Mouse (Mus musculus): ENCODE data around the gene Cdc27. TPM values are rescaled to one million over a fixed set of nuclear protein-coding genes. Genes with fewer than 3 reads are reported as not detected.

The Cdc27 gene
- total and polyA plus RNA-seq, 3 experiments, result 34.0 to 86.8 (median 71.9) TPM

DNA sequence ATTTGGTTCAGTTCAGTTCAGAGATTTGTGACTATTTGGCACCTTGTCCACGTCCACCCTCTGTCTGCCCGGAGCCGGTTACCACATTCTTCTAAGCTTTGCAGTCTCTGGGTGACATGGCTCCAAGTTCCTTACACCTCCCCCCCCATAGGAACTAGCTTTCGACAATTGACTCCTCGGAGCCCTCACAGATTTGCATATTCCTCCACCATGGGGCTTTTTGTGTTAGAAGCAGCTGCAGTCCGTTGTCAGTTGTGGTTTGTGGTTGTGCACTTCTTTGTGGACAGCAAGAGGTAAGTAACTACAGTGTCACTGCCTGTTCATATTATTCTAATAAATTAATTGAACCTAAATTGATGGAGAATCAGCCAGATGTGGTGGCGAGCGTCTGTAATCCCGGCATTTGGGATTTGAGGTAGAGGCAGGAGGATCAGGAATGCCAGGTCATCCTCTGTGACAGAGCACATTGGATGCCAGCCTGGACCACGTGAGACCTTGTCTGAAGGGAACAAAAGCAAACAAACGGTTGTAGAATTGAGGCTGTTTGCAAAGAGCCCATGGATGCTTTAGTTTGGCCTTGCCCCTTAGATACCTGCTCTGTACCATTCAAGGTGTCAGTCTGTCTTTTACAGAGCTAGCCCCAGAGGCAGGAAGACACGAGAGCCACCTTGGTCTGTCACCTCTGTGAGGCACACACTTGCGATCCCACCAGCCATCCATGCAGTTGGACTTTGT lies 32.4 kb upstream of the Cdc27 start (continued):
- TF ChIP-seq MXI1 (IDR thresholded peaks at IDR 0.05; ENCODE audit: low read depth, low read length), result peak; percentile 58
- TF ChIP-seq ELF1 (IDR thresholded peaks at IDR 0.05; ENCODE audit: low read depth, low read length), result peak; percentile 44; the same call in 1 of the 2 replicates
- TF ChIP-seq CHD1 (IDR thresholded peaks at IDR 0.05; ENCODE audit: low read depth, low read length), result no peak
- TF ChIP-seq SIN3A (IDR thresholded peaks at IDR 0.05; ENCODE audit: low read length), result peak; percentile 90; the same call in 1 of the 2 replicates
- peak; percentile 85 for TF ChIP-seq CHD2 (IDR thresholded peaks at IDR 0.05; ENCODE audit: low read length)
- TF ChIP-seq JUN (IDR thresholded peaks at IDR 0.05; ENCODE audit: insufficient read depth, low read depth, low read length), result no peak
- TF ChIP-seq ZNF384 (IDR thresholded peaks at IDR 0.05; ENCODE audit: low read depth, low read length), result 0 out of 2 replicates have a peak, but pooled peaks have one; percentile 9
- TF ChIP-seq CTCF (conservative IDR thresholded peaks at IDR 0.05 in 1 of 2, IDR thresholded peaks at IDR 0.05 in 1 of 2; ENCODE audit: low read depth in 2 of 2, low read length in 2 of 2), result no peak
- peak; percentile 79; the same call in 1 of the 2 replicates for TF ChIP-seq IRF4 (IDR thresholded peaks at IDR 0.05; ENCODE audit: low read depth, low read length)
- TF ChIP-seq MAZ (IDR thresholded peaks at IDR 0.05; ENCODE audit: low read depth, low read length), result peak; percentile 75
- TF ChIP-seq HCFC1 (IDR thresholded peaks at IDR 0.05; ENCODE audit: low read depth, low read length), result no peak
- TF ChIP-seq RCOR1 (conservative IDR thresholded peaks at IDR 0.05; ENCODE audit: low read depth, low read length), result no peak
- TF ChIP-seq MAFK (IDR thresholded peaks at IDR 0.05; ENCODE audit: insufficient replicate concordance, low read length), result no peak

DNA sequence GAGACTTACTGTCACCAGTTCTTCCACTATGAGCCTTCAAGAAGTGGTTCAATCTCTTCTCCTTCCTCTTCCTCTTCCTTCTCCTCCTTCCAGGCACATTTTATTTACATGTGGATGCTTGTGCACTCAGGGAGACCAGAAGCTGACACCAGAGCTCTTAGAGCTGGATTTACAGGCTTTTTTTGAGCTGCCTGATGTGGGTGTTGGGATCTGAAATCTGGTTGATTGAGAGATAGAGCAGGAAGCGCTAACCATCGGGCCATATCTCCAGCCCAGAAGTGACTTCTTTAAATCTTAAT lies 31.8 kb upstream of the Cdc27 start:
- DNase-seq (ENCODE audit: extremely low read depth), result no peak
- H3K4me2 ChIP-seq (ENCODE audit: insufficient read depth, low read depth, poor library complexity, severe bottlenecking), result peak overlapping the region; percentile 94
- no peaks in the 10 kb centered on the region for H3K79me2 ChIP-seq (replicated peaks; ENCODE audit: control insufficient read depth, extremely low read depth, insufficient read depth, poor library complexity, severe bottlenecking)
- H3K4me1 ChIP-seq (ENCODE audit: control insufficient read depth in 1 of 2, insufficient read depth in 2 of 2), result peaks cover 11 to 57% of the 10 kb centered on the region in 2 experiments
- TF ChIP-seq TCF12 (IDR thresholded peaks at IDR 0.05; ENCODE audit: low read depth, low read length), result no peak
- no peak; the same call in 1 of the 2 replicates for TF ChIP-seq ELF1 (IDR thresholded peaks at IDR 0.05; ENCODE audit: low read depth, low read length)
- no peak for TF ChIP-seq BHLHE40 (IDR thresholded peaks at IDR 0.05; ENCODE audit: low read depth, low read length)
- peak; percentile 5; the same call in 1 of the 2 replicates for TF ChIP-seq HCFC1 (IDR thresholded peaks at IDR 0.05; ENCODE audit: low read depth, low read length)
- peak; percentile 48; the same call in 1 of the 2 replicates for TF ChIP-seq NELFE (IDR thresholded peaks at IDR 0.05; ENCODE audit: low read depth, low read length)
- TF ChIP-seq MAX (IDR thresholded peaks at IDR 0.05; ENCODE audit: low read length), result peak; percentile 58
- peak; percentile 21; the same call in 1 of the 2 replicates for TF ChIP-seq SMC3 (IDR thresholded peaks at IDR 0.05; ENCODE audit: low read depth, low read length)
- TF ChIP-seq MXI1 (IDR thresholded peaks at IDR 0.05; ENCODE audit: low read depth, low read length), result no peak
- no peak for TF ChIP-seq ZNF384 (IDR thresholded peaks at IDR 0.05; ENCODE audit: low read depth, low read length)
- 0 out of 2 replicates have a peak, but pooled peaks have one; percentile 93 for TF ChIP-seq CHD1 (IDR thresholded peaks at IDR 0.05; ENCODE audit: low read depth, low read length)
- H3K27me3 ChIP-seq (replicated peaks), result no peaks in the 10 kb centered on the region
- peak overlapping the region; percentile 87 for H3K9ac ChIP-seq (ENCODE audit: insufficient read depth, low read depth)
- in situ Hi-C loops (cut with MboI; ENCODE audit: low pct_ligation_motif_present, low pct_unique_long_range_greater_than_20kb, low sequenced_read_pairs) (loop anchor here (10.0 to 25.0 kb wide), 3 partner anchors 67 to 543 kb away; partner anchors contain the start of gene Mettl2), dilution Hi-C loops (cut with MboI; ENCODE audit: extremely low pct_ligation_motif_present, extremely low pct_unique_long_range_greater_than_20kb, low sequenced_read_pairs) (no loop called here)
- H3K9me3 ChIP-seq (replicated peaks; ENCODE audit: low read length), result peaks cover 7% of the 10 kb centered on the region
- peaks cover 0 to 25% of the 10 kb centered on the region in 2 experiments for H3K36me3 ChIP-seq (replicated peaks in 1 of 2; ENCODE audit: control insufficient read depth in 1 of 2, insufficient read depth in 1 of 2, low read length in 1 of 2)
- H3K27ac ChIP-seq (ENCODE audit: insufficient read depth, low read depth), result peak overlapping the region; percentile 59
- peak overlapping the region; percentile 49 to 54 (median 50) for H3K4me3 ChIP-seq (replicated peaks in 1 of 3; ENCODE audit: low read depth in 2 of 3, low read length in 2 of 3, poor library complexity in 1 of 3)

All from CH12.LX (cell line).